Mouse (Mus musculus): ENCODE measurements around the gene Gm17657.

The Gm17657 gene

DNA sequence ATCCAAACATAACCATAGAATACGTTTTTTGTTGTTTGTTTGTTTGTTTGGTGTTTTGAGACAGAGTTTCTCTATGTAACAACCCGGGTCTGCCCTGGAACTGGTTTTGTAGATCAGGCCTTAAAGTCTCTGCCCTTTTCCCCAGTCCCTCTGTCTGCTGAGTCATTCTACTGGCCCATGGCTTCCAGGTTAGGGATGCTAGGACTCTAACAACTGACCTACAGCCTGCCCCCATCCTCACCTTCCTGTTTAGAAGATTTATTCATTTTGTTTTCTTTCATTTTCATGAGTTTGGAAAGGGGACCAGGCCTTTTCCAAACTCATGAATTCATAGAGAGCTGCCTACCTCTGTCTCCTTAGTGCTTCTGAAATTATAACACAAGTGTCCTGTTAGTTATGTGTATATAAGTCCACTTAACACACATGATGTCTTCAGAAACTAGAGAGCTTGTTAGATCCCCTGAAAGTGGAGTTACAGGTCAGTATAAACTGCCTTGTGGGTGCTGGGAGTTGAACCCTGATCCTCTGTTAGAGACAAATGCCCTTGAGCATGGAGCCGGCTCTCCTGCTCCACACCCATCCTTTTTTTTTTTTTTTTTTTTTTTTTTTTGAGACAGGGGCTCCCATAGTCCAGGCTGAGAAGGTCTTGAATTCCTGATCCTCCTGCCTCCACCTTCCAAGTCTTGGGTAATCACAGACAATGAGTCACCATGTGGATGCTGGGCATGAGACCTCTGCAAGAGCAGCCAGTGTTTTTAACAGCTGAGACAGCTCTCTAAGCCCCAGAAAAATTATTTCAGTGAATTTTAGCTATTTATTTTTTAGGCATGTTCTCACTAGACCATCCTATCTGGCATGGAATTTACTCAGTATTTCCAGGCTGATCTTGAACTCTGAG lies 63.9 kb downstream of the Gm17657 start:
- DNase-seq = no peak

- DNase-seq = no peak
Measured at GRCm38 (mm10) chr17:29484431-29484830, 65.0 kb downstream of the Gm17657 start.

DNA sequence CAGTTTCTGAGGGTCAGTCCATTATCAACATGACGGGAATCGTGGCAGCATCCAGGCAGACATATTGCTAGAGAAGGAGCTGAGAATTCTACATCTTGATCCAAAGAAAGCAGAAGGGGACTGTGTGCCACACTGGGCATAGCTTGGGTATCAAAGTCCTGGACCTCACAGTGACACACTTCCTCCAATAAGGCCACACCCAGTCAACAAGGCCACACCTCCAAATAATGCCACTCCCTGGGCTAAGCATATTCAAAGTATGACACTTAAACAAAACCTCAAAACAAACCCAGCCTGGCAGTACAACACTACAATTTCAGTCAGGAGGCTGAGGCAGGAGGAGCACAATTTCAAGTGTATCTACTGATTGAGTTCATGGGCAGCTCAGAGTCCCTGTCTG lies 66.2 kb downstream of the Gm17657 start:
- DNase-seq = no peak

- DNase-seq = no peak
Measured at GRCm38 (mm10) chr17:29482632-29483031, 66.8 kb downstream of the Gm17657 start.

DNA sequence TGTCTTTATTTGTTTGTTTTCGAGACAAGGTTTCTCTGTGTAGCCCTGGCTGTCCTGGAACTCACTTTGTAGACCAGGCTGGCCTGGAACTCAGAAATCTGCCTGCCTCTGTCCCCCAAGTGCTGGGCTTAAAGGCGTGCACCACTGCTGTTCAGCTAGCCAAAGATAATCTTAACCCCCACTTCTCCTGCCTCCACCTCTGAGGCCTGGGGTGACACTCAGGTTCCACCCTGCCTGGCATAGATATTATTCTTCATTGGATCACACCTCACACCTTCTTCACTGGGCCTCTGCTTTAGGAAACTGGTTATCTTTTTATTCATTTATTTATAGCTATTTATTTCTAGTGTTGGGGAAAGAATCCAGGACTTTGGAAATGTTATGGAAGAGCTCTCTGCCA lies 69.2 kb downstream of the Gm17657 start:
- DNase-seq = no peak

DNA sequence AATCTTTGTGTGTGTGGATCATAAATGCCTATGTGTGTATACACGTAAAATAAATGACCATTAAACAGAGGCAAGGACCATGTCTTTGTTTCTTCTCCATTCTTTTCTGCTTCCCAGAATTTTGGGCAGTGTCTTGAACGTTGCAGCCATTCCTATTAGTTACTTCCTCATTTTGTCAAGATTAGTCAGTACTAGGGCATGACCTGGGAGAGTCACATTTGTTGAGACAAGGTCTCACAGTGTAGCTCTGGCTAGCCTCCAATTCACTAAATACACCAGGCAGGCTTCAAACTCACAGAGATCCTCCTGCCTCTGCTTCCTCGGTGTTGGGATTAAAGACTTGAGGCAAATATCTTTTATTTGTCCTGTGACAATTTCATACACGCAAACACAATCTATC lies 71.2 kb downstream of the Gm17657 start:
- no peak for DNase-seq

DNA sequence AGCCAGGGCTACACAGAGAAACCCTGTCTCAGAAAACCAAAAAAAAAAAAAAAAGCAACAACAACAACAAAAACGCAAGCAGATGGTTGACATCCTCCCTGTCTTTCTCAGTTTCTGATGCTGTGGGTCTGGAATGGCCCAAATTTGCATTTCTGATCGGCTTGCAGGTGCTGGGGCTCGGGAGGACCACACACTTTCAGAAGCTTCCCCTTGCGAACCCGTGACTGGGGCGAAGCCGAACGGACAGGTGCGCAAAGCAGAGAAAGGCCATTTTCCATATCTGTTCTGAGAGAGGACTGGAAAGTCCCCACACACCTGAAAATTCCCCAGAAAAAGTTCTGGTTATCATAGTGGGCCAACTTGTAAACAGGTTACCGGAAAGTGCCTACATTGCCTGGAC lies 72.1 kb downstream of the Gm17657 start:
- no peak for DNase-seq

- no peak for DNase-seq
Measured at GRCm38 (mm10) chr17:29476461-29476860, 73.0 kb downstream of the Gm17657 start.

- no peak for DNase-seq
Measured at GRCm38 (mm10) chr17:29475142-29475541, 74.3 kb downstream of the Gm17657 start.

DNA sequence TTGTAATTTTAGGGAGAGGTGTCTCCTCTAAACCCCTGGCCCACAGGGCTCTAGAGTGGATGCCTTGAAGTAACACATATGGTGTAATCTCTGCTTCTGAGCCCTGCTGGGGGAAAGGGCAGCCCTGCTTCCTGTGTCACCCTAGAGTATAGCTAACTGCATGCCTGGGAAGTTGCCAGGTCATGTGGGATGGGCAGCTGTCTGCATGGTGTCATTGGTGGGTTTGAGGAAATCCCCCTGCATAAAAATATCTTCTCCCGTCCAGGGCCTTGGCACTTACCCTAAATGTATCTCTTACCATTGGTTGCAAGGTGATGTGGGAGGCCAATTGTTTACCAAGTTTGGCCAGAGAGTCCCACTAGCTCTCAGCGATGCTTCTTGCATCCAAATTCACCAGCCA lies 75.4 kb downstream of the Gm17657 start:
- DNase-seq = no peak

GRCm38 (mm10) chr17:29473466-29473865 lies 76.0 kb downstream of the Gm17657 start:
- no peak for DNase-seq
